Mouse (Mus musculus) lung, postnatal 10 days (tissue): ENCODE measurements around the gene Tulp1.
A peak's percentile ranks its signal among the peaks of the same experiment; 100 is the strongest.
"Not testable (repeated sequence)": the region's sequence is repeated elsewhere in the genome, so short reads cannot be mapped to it uniquely, and the experiment has no call there.

Source experiments
- DNase-seq: peaks from one replicate; pipeline ENCODE4 v3.0.0; 2021

The Tulp1 gene

DNA sequence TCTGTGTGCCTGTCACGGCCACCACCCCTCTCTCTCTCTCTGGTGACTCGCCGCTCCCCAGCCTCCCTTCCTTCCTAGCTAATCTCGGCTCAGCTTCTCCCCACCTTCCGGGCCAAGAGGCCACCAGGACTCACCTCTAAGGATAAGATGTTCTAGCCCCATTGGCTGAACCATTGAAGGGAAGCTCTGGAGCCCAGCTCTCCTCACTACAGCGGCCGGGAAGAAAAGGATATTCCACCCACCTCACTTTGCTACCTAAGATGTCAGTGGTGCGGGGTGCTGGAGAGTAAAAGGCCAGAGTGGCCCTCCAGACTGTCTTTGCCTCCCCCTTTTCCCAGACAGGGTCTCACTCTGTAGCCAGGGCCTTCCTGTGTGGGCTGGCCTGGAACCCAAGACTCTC is at the start of gene Tulp1:
Tulp1 (minus strand) TSS at position 101 of the 400 bp plus-strand sequence.
- DNase-seq: no peak

DNA sequence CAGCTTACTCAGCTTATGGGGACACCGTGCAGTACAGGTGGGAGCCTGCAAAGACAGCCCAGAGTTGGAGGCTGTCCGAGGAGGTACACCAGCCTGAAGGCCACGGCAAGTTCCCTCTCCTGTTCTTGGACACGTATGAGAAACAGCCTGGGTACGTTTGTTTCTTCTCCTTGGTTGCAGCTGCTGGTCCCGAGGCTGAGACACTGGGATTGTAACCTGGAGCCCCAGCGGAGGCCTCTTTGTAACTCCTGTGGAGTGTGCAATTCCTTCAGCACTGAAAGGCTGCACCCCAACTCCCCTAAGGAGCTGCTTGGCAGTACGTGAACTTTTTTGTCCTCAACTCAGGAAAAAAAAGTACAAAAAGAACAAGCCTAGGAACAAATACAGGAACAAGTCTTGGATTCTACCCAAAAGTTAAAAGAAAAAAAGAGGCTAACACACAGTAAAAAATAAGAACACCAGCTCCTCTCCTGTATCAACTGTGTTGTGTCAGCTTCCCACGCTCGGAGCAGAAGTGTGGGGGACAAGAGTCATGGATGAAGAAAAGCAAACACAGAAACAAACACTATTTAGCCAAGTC is 46.4 kb upstream of the Tulp1 start:
- no peak for DNase-seq

DNA sequence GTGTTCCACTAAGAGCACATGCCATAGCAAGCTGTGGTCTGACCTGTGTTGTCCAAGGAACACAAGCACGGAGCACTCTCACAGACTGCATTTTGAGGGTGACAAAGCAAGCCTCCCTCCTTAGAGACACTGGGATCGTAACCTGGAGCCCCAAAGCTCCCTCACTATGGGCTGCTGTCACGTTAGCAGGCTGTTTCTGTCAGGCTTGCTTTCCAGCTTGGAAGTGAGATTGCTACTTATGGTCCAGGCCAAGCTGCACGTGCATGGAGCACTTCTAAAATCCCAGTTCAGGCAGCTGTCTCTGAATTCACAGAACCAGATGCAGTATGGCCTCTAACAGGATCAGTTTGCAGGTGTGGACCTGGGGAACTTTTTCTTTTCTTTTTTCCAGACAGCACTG is 45.7 kb upstream of the Tulp1 start:
- no peak for DNase-seq

DNA sequence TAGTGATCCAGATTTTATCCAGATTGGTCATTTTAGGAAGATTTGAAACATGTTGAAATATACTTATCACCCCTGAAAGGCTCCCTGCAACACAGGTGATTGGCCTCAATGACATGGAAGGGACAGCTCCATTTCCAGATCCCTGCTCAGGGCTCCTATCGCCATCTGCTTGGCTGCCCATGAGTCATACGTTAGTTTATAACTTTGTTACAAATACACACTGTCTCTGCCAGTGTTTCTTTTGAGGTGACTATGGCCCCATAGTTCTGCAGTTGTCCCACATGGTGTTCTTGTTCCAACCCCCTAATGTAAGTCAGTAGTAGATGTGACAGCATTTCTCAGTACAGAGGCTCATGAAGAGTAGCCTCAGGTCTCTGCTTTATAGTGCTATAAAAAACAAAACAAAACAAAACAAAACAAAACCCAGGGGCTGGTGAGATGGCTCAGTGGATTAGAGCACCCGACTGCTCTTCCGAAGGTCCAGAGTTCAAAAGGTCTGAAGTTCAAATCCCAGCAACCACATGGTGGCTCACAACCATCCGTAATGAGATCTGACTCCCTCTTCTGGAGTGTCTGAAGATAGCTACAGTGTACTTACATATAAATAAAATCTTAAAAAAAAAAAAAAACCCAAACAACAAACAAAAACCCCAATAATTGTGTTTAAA is 43.4 kb upstream of the Tulp1 start:
- no peak for DNase-seq

DNA sequence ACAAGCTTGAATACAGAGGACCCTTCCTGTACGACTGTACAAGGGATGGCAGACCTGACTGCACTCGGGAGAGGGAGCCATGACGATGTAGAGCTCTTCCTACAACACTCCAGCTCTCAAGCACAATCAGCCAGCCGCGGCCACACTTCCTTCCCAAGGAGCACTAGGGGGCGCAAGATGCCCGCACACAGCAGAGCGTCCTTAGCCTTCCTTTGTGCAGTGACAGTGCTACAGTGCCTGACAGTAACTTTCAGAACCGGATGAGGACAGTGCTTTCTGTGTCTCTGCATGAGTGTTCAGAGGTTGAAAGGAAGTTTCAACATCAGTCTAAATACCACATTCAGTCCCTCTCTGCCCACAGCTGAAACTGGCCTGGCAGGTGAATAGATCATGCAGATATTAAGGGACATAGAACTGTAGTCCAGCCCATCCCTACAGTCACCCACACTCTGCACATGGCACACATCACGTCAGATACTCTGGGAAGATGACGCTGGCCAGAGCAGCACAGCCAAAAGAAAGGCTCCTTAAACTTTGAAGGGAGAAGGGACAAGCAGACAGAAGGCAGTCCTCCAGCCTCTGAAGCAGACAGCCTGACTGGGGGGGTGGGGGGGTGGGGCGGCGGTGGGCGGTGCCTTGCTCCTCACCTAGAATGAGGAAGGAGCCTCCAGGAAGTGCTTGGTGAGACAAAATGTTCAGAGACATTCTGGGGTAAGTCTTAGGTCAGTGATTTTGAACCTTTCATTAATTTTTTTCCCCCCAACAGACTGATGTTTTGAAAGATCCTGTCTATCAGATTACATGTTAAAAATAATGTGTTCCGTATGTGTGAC is 42.6 kb upstream of the Tulp1 start:
- DNase-seq: peak; percentile 90

DNA sequence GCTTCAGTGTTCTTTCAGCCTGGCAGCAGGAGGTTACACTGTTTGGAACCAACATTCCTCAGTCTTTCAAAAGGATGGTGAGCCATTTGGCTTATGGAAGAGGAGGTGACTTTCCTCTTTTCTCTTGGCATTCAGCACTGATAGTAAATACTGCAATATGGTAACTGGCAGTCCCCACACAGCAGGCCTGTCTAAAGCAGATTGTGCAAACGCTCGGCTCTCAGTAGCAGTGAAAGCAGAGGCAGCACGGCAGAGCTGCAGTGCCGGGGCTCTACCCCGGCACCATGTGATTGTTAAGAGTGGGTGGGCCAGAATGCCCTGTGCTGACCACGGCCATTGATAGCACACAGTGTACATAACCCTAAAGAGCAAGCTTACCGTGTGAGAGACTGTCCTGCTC is 41.4 kb upstream of the Tulp1 start:
- DNase-seq: no peak

DNA sequence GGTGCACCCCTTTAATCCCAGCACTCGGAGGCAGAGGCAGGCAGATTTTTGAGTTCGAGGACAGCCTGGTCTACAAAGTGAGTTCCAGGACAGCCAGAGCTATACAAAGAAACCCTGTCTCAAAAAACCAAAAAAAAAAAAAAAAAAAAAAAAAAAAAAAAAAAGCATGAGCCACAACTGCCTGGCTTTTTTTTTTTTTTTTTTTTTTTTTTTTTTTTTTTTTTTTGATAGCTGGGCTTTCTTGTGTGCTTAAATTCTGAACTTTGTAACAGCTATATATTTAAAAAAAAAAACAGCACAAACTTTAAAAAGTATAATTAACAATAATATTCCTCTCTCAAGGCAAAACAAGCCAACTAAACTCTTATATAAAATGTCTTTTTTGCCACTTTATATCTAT is 39.7 kb upstream of the Tulp1 start:
- DNase-seq: not testable (repeated sequence)

DNA sequence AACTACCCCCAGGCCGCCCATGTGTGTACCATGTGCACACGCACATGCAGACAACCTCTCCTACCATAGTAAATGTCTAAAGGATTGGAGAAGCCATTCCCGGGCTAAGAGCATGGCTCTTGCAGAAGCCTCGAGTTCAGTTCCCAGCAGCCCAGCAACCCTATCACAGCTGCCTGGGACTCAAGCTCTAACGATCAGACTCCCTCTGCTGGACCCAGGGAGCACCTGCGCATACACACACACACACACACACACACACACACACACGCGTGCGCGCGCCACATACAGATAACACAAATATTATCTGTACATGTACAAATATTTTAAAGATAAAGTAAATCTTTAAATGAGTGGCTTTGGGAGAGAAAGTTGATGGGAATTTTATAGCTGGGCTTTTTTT is 39.3 kb upstream of the Tulp1 start:
- DNase-seq: no peak

DNA sequence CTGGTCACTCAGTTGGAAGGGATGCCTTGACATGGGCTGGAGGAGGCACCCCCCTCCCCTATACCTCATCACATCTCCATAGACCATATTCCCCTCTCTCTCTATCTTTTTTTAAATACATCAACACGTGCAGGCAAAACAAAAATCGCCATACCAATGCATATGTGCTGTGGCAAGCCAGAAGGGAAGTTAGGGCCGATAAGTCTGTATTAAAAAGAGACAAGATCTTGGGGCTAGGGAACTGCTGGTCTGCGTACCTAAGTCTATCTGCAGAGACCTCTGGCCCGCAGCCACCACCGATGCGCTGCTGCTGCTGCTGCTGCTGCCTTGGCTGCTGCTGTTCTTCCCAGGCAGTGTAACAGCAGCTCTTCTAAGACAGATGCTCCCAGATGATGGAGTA is 30.0 kb upstream of the Tulp1 start:
- no peak for DNase-seq

DNA sequence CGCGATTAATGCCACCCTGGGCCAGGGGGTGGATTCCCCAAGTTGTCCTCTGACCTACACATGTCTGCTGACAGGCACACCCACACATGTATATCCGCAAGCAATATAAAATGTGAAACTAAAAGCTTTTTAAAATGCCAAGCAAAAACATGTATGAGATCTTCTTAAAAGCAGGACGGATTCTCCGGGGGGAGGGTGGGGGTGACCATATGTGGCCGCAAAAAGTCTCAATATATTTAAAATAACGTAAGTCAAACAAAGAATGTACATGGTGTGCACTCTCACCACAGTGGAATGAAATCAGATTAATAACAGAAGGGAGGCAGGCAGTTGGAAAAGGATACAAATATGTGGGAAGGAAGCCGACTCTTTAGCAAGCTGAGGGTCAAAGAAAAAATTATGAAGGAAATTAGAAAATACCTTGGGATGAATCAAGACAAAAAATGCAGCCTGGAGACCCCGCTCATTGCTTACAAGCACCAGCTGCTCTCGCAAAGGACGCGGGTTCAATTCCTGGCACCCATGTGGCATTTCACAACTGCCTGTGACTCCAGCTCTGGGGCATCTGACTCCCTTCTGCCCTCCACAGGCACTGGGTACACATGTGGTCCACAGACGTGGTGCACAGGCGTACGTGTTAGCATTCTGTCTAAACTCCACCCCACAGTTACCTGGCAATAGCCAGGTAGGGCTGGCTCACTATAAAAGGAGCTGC is 29.2 kb upstream of the Tulp1 start:
- no peak for DNase-seq

DNA sequence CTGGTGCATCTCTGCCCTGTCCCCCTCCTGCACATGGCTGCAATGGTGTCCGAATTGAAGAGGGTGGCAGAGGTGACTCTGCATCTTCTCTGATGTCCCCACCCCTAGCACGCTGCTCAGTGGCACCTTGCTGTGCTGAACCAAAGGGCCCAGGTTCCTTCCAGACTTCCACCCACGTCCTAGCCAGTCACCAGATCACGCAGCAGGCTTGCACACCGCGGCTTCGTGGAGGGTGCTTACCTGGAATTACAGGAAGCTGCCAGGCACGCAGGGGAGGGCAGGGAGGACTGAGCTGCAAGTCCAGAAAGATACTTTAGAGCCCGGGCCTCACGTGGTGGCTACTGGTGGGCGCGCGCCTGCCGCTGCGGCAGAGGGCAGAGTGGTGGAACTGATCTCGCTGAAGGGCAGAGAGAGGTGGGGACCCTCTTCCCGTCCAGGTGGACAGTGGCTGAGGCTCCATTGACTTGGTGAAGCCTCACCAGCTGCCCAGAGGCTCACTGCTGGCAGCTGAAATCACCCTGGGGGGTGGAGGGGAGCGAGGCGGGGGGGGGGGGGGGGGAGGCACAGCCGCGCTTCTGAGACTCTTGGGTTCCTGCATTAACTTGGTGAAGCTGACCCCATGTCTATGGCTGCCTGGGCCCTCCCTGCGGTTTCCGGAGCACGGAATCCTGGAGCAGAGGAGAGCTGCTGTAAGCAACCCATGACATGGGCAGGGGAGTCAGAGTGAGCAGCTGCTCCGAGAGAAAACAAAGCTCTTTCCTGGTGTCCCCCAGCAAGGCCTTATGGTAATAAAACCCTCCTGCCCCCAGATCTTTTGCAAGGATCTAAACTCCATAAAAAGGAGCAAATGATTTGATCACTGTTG is 26.8 kb upstream of the Tulp1 start:
- no peak for DNase-seq

DNA sequence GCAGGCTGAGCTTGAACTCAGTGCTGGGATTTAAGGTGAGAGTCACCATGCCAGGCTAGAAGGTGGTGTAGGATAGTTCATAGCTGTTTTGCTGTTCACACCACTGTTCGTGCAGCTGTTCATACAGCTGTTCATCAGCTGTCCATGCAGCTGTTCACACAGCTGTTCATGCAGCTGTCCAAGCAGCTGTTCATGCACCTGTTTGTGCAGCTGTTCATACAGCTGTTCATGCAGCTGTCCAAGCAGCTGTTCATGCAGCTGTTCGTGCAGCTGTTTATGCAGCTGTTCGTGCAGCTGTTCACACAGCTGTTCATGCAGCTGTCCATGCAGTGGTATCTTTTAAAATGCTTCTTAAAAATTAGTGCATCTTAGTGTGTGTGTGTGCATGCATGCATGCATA is 23.5 kb upstream of the Tulp1 start:
- no peak for DNase-seq

DNA sequence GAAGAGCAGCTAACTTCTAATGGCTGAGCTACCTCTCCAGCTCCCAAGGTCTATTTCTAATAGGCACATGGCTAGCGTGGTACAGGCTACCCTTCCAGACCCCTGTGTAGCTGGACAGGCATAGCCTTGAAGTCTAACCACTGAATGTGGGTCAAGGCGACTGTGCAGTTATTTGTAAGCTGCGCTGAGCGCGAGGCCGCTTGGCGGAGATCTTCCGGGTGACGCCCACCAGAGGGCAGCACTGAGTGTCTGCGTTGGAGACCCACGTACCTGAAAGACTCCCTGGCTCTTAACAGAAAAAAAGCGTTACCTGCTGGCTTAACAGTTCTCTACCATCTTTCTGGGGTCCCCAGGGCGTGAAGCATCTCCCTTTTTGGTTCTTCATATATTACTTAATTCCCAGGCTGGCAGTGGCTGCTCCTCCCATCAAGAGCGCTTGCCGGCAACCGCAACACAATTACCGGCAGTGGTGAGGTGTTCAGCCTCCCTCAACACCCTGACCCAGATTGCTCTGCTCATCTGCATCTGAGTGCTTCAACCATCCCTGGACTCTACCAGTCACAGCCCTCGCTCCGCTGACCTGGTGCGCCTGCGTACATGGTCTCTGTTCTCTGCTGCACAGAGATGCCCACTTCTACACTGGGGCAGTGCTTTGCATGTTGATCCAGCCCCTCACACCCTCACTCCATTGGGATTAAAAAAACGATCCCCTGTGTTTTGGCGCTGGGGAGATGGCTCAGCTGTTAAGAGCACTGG is 21.3 kb upstream of the Tulp1 start:
- peak; percentile 85 for DNase-seq

DNA sequence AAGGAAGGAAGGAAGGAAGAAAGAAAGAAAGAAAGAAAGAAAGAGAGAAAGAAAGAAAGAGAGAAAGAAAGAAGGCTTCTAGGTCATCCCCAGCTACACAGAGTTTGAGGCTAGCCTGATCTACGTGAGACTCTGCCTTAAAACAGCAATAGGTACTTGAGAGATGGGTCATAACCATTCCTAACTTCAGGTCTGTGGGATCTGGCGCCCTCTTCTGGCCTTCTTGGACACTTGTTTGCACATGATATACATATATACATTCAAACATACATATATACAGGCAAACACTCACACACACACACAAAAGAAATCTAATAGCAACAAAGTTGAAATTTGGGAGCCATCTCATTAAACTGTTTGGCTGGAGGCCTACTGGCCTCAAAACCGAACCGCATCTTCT is 19.3 kb upstream of the Tulp1 start:
- DNase-seq: no peak

DNA sequence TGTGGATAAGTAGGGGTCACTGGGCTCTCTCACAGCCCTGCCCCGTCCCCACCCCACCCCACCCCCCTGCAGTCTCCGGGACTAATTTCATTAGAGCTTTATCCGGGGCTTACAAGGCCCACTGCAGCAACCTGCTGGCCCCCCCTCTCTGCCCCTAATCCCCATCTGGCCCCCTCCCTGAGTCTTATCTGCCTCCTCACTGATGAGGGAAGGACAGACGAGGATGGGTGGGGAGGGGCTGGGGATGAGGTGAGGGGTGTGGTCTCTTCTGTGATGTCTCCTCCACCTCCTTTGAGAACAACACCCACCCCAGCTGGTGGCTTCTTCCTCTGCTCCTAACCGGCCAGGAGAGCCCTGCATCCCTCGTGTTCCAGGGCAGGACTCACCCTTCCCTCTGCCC is 15.2 kb upstream of the Tulp1 start:
- no peak for DNase-seq

DNA sequence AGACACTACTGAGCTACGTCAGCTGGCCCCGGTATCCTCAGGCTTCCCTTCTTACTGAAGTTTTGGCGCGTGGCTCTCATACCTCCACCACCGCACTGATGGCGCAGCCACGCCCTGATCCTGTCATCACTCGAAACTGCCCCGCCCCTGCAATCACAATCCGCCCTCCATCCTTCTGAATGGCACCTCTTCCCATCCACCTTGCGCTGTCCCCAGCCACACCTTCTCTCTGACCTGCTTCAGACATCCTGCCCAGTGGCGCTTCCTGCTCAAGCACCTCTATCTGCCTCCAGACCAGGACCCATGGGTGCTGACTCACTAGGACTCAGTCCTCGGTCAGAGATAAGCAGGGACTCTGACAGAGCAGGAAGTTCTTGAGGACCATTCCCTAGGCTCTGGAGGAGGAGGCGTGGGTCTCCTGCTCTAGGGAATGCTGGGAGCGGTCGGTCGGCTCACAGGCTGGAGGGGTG is 10.6 kb upstream of the Tulp1 start:
- DNase-seq: no peak

DNA sequence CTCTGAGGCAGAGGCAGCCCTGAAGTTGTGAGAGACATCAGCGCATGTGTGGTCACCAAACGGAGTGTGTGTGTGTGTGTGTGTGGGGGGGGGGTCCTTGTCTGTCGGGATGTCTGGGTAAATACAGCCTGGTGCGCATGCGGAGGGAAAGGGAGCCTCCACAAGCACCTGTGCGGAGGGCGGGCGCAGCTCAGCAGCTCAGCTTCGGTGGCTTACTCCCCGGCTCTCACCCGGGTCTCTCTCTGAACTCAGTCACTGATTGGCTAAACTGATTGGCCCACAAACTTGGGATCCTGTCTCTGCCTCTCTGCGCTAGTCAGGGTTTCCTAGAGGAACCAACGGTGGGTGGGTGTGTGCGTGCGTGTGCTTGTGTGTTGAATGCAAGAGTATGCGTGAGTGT is 9.5 kb upstream of the Tulp1 start:
- DNase-seq: no peak

DNA sequence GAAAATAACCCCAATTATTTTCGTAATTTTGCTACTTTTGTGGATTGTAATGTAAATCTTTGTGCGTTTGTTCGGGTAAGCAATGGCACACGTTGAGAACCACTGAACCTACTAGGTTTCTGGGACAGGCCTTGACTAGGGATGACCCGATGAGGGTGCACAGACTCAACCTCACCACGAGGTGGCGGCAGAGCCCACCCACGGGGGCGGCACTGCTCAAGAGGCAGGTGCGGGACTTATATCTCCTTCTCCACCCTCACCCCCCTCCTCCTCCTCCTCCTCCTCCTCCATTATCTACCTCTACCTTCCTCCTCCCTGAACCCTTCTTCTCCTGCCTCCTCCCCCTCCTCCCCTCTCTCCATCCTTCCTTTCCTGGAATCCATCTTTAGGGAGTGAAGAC is 8.8 kb upstream of the Tulp1 start:
- DNase-seq: peak; percentile 65

DNA sequence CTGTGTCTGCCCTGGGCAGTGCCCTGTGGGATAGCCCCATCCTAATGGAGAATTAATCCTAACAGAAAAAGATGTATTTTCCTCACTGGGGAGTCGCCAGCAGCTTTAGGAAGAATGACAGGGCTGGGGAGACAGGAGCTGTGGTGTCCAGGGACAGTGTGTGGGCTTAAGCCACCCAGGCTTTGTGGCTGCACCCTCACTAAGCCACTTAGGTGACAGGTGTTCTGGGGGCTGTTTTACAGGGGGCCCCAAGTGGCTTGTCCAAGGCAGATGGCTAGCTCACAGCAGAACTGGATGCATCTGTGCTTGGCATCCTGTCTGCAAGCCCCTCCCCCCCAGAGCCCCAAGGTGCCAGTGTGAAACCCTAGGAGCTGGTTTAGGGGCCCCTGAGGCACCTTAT is 6.9 kb upstream of the Tulp1 start:
- DNase-seq: no peak

DNA sequence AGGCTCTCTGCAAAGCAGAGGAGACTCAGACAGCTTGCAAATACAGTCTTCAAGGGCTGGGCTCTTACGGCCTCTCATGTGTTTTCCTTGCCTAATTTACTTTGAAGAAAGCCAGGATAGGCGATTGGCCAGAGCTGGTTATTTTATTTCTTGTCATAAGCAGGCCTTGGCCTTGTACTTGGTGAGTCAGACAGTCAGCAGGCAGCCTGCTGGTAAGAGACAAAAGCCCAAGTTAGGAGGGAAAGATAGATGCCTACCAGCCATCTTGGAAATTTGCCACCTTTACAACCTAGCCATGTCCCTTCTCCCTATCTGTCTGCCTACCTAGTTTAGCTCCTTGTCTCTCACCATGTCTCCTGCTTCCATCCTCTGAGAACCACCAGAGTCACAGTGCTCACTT is 6.3 kb upstream of the Tulp1 start:
- no peak for DNase-seq

DNA sequence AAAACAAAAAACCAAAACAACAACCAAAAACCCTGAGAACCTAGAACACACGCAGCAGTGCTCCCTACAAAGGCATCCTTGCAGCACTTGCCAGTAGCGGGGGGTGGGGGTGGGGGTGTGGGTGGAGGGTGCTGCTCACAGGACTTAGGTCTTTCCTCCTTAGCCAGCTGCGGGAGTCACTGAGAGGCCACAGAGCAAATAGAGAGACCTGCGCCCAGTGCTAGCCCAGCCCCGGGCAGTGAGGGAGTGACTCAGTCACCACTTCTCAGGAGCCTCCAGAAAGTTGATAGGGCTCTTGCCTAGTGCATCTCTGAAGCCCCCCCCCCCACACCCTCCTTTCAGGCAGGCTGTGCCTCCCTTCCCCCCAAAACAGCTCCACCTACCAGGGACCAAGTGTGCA is 4.0 kb upstream of the Tulp1 start:
- no peak for DNase-seq

DNA sequence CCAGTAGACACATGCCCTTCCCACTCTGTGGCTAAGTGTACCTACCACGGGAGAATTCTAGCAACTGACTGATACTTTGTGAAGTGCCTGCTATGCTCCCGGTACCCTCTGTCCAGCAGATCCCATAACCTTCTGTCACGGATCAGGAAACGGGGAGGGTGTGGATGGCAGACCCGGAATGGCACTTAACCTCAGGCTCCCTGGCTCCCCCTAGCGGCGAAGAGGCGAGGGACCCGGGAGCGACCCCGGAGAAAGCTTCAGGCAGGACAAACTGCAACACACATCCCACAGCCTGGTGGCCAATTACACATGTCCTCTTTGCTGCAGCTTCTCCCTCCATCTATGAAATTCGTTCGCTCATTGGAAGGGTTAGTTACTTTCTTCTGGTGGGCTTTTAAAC is 3.4 kb upstream of the Tulp1 start:
- peak; percentile 93 for DNase-seq
